ENCODE assay signal across 1 mouse cellular context in the genomic region with DNA sequence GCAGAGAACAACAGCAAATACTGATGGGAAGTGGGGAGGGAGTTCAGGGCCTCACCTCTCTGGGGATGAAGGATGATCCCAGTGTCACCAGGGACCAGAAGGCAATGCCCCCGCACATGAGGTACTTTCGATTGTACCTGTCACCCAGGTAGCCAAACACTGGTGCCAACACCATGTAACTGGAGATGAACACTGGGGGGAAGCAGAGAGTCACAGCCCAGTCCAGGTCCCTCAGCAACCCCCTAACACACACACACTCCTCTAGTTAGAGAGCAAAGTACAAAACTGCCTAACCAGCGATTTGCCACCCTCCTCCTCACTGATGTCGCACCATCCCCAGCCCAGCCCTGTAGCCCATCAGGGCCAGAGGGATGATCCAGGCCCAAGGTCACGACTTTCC.
A peak's percentile ranks its signal among the peaks of the same experiment; 100 is the strongest.
TF ChIP-seq lines count a peak whose summit lies in the region.

No protein-coding gene starts in this region.

TF ChIP-seq in ES-E14, 5 proteins besides CTCF, POLR2A, EP300 and RAD21:
- no peak for TF ChIP-seq ZNF384 (IDR thresholded peaks at IDR 0.05; ENCODE audit: low read depth, low read length)
- TF ChIP-seq ZC3H11A (IDR thresholded peaks at IDR 0.05; ENCODE audit: borderline replicate concordance, low read depth, low read length), result no peak
- TF ChIP-seq MAFK (IDR thresholded peaks at IDR 0.05; ENCODE audit: insufficient read depth, low read depth, low read length), result peak; percentile 22; the same call in 1 of the 2 replicates
TF ChIP-seq in ES-E14: peak in this region for 1.
